Mouse (Mus musculus) monocyte, adult 2 months (primary cell): Measurements from ENCODE around the gene Rbmxl2.

ENCODE experiments used
- DNase-seq, 2 experiments: peaks; one replicate each; pipeline ENCODE4 v3.0.0; 2022; ENCODE audit warnings: low spot score in 2 of 2, low read depth in 1 of 2

The Rbmxl2 gene

GRCm38 (mm10) chr7:107209204-107209860, at the start of gene Rbmxl2:
TSS of gene Rbmxl2 (plus strand) at chr7:107209445.
- no peak for DNase-seq

DNA sequence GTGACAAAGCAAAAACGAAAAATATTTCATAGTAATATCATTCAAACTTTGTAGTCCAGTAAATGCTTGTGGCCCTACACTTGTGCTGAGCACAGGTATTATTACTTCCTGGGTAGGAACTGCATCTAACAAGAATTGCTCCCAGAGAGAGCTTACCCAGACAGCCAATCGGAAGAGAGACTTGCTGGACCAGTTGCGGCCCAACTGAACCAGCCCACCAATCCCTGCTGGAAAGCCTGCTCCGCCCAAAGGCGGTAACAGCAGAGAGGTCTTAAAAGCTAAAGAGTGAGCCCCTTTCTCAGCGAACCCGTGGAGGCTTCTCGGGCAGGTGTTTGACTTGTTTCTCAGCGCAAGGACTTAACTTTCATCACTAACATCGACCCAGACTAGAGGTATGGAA, 42.6 kb upstream of the Rbmxl2 start, which contains the start of gene Nlrp14:
Nlrp14 (plus strand) TSS at position 301 of the 400 bp plus-strand sequence.
- no peak for DNase-seq

DNA sequence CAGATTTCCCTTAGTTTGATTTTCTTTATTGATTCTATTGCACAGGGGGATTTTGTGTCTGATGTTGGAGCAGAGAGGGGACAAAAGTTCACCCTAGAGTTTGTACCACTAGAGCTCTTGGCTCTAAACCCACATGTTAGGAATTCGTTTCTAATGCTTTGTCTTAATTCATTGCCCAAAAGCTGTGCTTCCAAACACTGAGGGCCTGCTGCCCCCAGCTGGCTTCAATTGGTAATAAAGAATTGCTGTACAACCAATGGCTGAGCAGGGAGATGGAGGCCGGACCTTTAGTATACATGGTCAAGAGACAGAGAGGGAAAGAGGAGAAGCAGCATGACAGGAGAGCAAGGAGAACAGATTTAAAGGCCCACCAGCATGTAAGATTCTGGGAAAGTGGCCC, 28.8 kb upstream of the Rbmxl2 start:
- no peak for DNase-seq

- no peak for DNase-seq
Measured at GRCm38 (mm10) chr7:107201817-107202216, 7.4 kb upstream of the Rbmxl2 start.

- DNase-seq, result no peak
Measured at GRCm38 (mm10) chr7:107207843-107208242, 1.4 kb upstream of the Rbmxl2 start.

- no peak for DNase-seq
Measured at GRCm38 (mm10) chr7:107210126-107210576, 906 bp downstream of the Rbmxl2 start.

DNA sequence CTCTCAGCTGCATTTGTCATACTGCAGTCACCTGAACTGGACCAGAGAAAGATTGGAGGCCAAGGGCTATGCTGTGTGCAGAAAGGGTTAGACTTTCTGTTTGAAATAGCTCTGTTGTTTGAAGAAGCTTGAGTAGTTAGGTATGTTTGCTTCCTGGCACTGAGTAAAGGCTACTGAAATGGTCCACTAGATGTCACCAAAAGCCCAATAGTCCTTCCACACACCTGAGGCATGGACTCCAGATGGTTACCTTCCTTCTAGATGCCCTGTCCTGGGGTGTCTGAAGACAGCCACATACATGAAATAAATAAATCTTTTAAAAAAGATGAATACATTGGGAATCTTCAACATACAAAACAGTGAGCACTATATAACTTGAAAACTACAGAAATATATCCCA, 6.5 kb downstream of the Rbmxl2 start:
- DNase-seq, result no peak

DNA sequence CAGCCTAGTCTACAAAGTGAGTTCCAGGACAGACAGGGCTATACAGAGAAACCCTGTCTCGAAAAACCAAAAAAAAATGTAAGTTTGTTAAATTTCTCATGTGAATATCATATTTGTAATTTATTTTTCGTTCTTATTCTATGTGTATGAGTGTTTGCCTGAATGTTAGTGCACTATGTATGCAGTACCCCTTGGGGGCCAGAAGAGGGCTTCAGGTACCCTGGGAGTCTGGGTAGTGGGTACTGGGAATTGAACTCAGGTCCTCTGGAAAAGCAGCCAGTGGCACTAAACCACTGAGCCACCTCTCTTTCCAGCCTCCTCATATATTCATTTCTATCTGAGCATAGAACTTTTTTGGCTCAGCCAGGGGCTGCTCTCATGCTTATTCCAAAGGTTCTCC, 7.6 kb downstream of the Rbmxl2 start:
- DNase-seq, result no peak

DNA sequence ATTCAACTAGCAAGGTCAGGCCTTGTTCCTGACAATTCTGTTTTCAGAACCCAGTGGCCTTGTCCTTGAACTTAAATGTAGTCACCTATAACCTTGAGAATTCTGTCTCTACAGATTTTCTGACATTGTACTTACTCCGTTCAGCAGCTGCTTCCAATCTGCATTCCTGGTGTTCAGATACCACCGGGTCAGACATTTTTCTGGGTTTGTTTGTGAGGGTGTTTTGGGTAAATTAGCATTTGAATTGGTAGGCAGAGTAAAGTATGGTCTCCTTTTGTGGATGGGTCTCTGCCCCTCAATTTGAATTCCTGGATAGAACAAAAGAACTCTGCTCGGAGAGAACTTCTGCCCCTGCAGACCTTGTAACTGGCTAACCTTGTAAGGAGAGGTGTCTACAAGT, 27.6 kb downstream of the Rbmxl2 start:
- no peak for DNase-seq

DNA sequence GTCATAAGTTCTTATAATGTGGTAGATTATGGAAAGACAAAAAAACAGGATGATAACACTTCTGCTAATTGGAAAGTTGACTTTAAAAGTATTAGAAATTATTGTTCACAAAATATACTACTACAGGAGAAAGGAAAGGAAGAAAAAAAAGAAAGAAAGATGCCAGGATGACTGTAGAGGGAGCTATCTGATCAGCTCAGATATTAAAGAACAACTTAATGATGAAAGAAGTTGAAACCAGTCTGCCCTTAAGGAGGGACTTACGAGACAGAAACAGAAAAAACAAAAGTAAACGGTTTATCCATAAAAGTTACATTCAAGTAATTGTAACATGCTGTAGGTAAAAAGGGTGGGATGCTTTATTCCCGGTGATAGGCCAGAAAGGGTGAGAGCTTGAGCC, 28.3 kb downstream of the Rbmxl2 start:
- DNase-seq, result no peak

GRCm38 (mm10) chr7:107241371-107241883, 32.2 kb downstream of the Rbmxl2 start:
- DNase-seq, result no peak

GRCm38 (mm10) chr7:107250211-107250985, 41.2 kb downstream of the Rbmxl2 start:
- no peak for DNase-seq

- no peak for DNase-seq
Measured at GRCm38 (mm10) chr7:107253355-107253754, 44.1 kb downstream of the Rbmxl2 start.

GRCm38 (mm10) chr7:107259936-107260335, 50.7 kb downstream of the Rbmxl2 start:
- DNase-seq, result no peak
